Mouse (Mus musculus) CH12.LX (cell line): ENCODE results near the gene Mdfic. TPM values are rescaled to one million over a fixed set of nuclear protein-coding genes. Genes with fewer than 3 reads are reported as not detected.

ENCODE experiments used
- DNase-seq: peaks from one replicate; pipeline ENCODE4 v3.0.0-alpha.2; 2013; ENCODE audit errors: extremely low read depth
- H3K27ac ChIP-seq: 2 replicates; pipeline ENCODE4 v1.5.1; 2012; ENCODE audit warnings: low read depth, mild to moderate bottlenecking, control low read depth, moderate library complexity; ENCODE audit not compliant: insufficient read depth
- H3K27me3 ChIP-seq: replicated peaks from 2 replicates; pipeline ENCODE3; 2012; ENCODE audit warnings: inconsistent platforms
- H3K36me3 ChIP-seq, 2 experiments: replicated peaks in 1 of 2; 2 replicates each; pipeline versions ENCODE3 to v1.6.1; 2012; ENCODE audit warnings: inconsistent platforms in 1 of 2, low read length in 1 of 2, mild to moderate bottlenecking in 1 of 2, mixed read lengths in 1 of 2, moderate library complexity in 1 of 2; ENCODE audit not compliant: control insufficient read depth in 1 of 2, insufficient read depth in 1 of 2
- H3K4me1 ChIP-seq, 2 experiments: 2 replicates each; pipeline ENCODE4 v1.6.1; 2012; ENCODE audit warnings: inconsistent platforms in 1 of 2, moderate library complexity in 1 of 2; ENCODE audit not compliant: insufficient read depth in 2 of 2, control insufficient read depth in 1 of 2
- H3K4me2 ChIP-seq: 2 replicates; pipeline ENCODE4 v1.6.1; 2012; ENCODE audit warnings: low read depth, mild to moderate bottlenecking, control low read depth; ENCODE audit not compliant: poor library complexity, insufficient read depth, severe bottlenecking
- H3K4me3 ChIP-seq, 3 experiments: fragments of 150-350 bp in 1 of 3; sonication (generic) in 1 of 3; replicated peaks in 1 of 3; 2 replicates each; pipeline versions ENCODE3 to v1.5.1; 2011 to 2012; ENCODE audit warnings: low read depth in 2 of 3, low read length in 2 of 3, mild to moderate bottlenecking in 2 of 3, moderate library complexity in 2 of 3, control low read depth in 1 of 3, improper control_type of control experiment in 1 of 3, inconsistent platforms in 1 of 3, mixed read lengths in 1 of 3; ENCODE audit not compliant: poor library complexity in 1 of 3
- H3K79me2 ChIP-seq: replicated peaks from 2 replicates; pipeline ENCODE4 v1.6.1; 2012; ENCODE audit warnings: mild to moderate bottlenecking, moderate library complexity; ENCODE audit not compliant: control insufficient read depth, poor library complexity, insufficient read depth, severe bottlenecking; ENCODE audit errors: extremely low read depth
- H3K9ac ChIP-seq: 2 replicates; pipeline ENCODE4 v1.6.1; 2012; ENCODE audit warnings: low read depth, mild to moderate bottlenecking, control low read depth, moderate library complexity; ENCODE audit not compliant: insufficient read depth
- H3K9me3 ChIP-seq: replicated peaks from 2 replicates; pipeline ENCODE3; 2012; ENCODE audit warnings: low read length, inconsistent platforms, mixed read lengths
- BHLHE40 ChIP-seq: IDR thresholded peaks from 2 replicates; pipeline ENCODE4 v1.6.1; 2011; ENCODE audit warnings: mild to moderate bottlenecking, low read depth, low read length, improper control_type of control experiment
- CHD1 ChIP-seq: IDR thresholded peaks from 2 replicates; pipeline ENCODE4 v1.6.1; 2012; ENCODE audit warnings: low read depth, low read length, improper control_type of control experiment, inconsistent platforms
- CHD2 ChIP-seq: IDR thresholded peaks from 2 replicates; pipeline ENCODE4 v1.6.1; 2011; ENCODE audit warnings: low read length, improper control_type of control experiment
- CTCF ChIP-seq, 2 experiments: IDR thresholded peaks in 1 of 2; conservative IDR thresholded peaks in 1 of 2; 2 replicates each; pipeline ENCODE4 v1.5.1; 2011 to 2012; ENCODE audit warnings: low read depth in 2 of 2, low read length in 2 of 2, improper control_type of control experiment in 1 of 2, inconsistent platforms in 1 of 2, mild to moderate bottlenecking in 1 of 2, moderate library complexity in 1 of 2
- ELF1 ChIP-seq: IDR thresholded peaks from 2 replicates; pipeline ENCODE4 v1.6.1; 2014; ENCODE audit warnings: low read depth, mild to moderate bottlenecking, inconsistent platforms, low read length, improper control_type of control experiment
- EP300 ChIP-seq: IDR thresholded peaks from 2 replicates; pipeline ENCODE4 v1.6.1; 2011; ENCODE audit warnings: low read length, improper control_type of control experiment
- ETS1 ChIP-seq: conservative IDR thresholded peaks from 2 replicates; pipeline ENCODE4 v1.6.1; 2012; ENCODE audit warnings: low read depth, mild to moderate bottlenecking, inconsistent platforms, low read length, improper control_type of control experiment, moderate library complexity
- GABPA ChIP-seq: IDR thresholded peaks from 2 replicates; pipeline ENCODE4 v1.6.1; 2012; ENCODE audit warnings: low read depth, low read length, improper control_type of control experiment, inconsistent platforms; ENCODE audit not compliant: insufficient replicate concordance
- JUN ChIP-seq: IDR thresholded peaks from 2 replicates; pipeline ENCODE4 v1.6.1; 2011; ENCODE audit warnings: low read depth, mild to moderate bottlenecking, low read length, improper control_type of control experiment, moderate library complexity; ENCODE audit not compliant: insufficient read depth
- JUND ChIP-seq: conservative IDR thresholded peaks from 2 replicates; pipeline ENCODE4 v1.6.1; 2011; ENCODE audit warnings: low read depth, low read length, improper control_type of control experiment
- KAT2A ChIP-seq: IDR thresholded peaks from 2 replicates; pipeline ENCODE4 v1.6.1; 2012; ENCODE audit warnings: low read length, improper control_type of control experiment, inconsistent platforms; ENCODE audit not compliant: insufficient replicate concordance
- MAFK ChIP-seq: IDR thresholded peaks from 2 replicates; pipeline ENCODE4 v1.6.1; 2011; ENCODE audit warnings: low read length, improper control_type of control experiment; ENCODE audit not compliant: insufficient replicate concordance
- MAZ ChIP-seq: IDR thresholded peaks from 2 replicates; pipeline ENCODE4 v1.6.1; 2012; ENCODE audit warnings: low read depth, mild to moderate bottlenecking, inconsistent platforms, low read length, improper control_type of control experiment, moderate library complexity
- MEF2A ChIP-seq: IDR thresholded peaks from 2 replicates; pipeline ENCODE4 v1.6.1; 2014; ENCODE audit warnings: low read depth, mild to moderate bottlenecking, inconsistent platforms, low read length, improper control_type of control experiment, borderline replicate concordance
- MXI1 ChIP-seq: IDR thresholded peaks from 2 replicates; pipeline ENCODE4 v1.6.1; 2011; ENCODE audit warnings: mild to moderate bottlenecking, low read depth, low read length, improper control_type of control experiment
- NRF1 ChIP-seq: IDR thresholded peaks from 2 replicates; pipeline ENCODE4 v1.6.1; 2014; ENCODE audit warnings: low read depth, mild to moderate bottlenecking, inconsistent platforms, low read length, improper control_type of control experiment, moderate library complexity
- PAX5 ChIP-seq: IDR thresholded peaks from 2 replicates; pipeline ENCODE4 v1.6.1; 2012; ENCODE audit warnings: low read length, inconsistent platforms, mixed read lengths
- POLR2A ChIP-seq: IDR thresholded peaks from 2 replicates; pipeline ENCODE4 v1.6.1; 2011; ENCODE audit warnings: low read depth, mild to moderate bottlenecking, improper control_type of control experiment, low read length
- POLR2AphosphoS2 ChIP-seq: IDR thresholded peaks from 2 replicates; pipeline ENCODE4 v1.6.1; 2011; ENCODE audit warnings: low read depth, low read length, improper control_type of control experiment
- RAD21 ChIP-seq: IDR thresholded peaks from 2 replicates; pipeline ENCODE4 v1.6.1; 2011; ENCODE audit warnings: low read depth, mild to moderate bottlenecking, low read length, improper control_type of control experiment, moderate library complexity
- RCOR1 ChIP-seq: conservative IDR thresholded peaks from 2 replicates; pipeline ENCODE4 v1.6.1; 2012; ENCODE audit warnings: low read depth, mild to moderate bottlenecking, inconsistent platforms, low read length, improper control_type of control experiment
- SIN3A ChIP-seq: IDR thresholded peaks from 2 replicates; pipeline ENCODE4 v1.6.1; 2012; ENCODE audit warnings: low read length, improper control_type of control experiment, inconsistent platforms
- SMC3 ChIP-seq: IDR thresholded peaks from 2 replicates; pipeline ENCODE4 v1.6.1; 2011; ENCODE audit warnings: low read depth, low read length, improper control_type of control experiment
- TBP ChIP-seq: conservative IDR thresholded peaks from 2 replicates; pipeline ENCODE4 v1.6.1; 2011; ENCODE audit warnings: low read depth, low read length, improper control_type of control experiment
- TCF12 ChIP-seq: IDR thresholded peaks from 2 replicates; pipeline ENCODE4 v1.6.1; 2014; ENCODE audit warnings: low read depth, mild to moderate bottlenecking, inconsistent platforms, low read length, improper control_type of control experiment
- USF1 ChIP-seq: IDR thresholded peaks from 2 replicates; pipeline ENCODE4 v1.6.1; 2014; ENCODE audit warnings: low read depth, mild to moderate bottlenecking, inconsistent platforms, low read length, improper control_type of control experiment
- USF2 ChIP-seq: conservative IDR thresholded peaks from 2 replicates; pipeline ENCODE4 v1.6.1; 2011; ENCODE audit warnings: low read depth, low read length, improper control_type of control experiment
- ZC3H11A ChIP-seq: IDR thresholded peaks from 2 replicates; pipeline ENCODE4 v1.6.1; 2012; ENCODE audit warnings: low read depth, mild to moderate bottlenecking, inconsistent platforms, low read length, improper control_type of control experiment
- ZKSCAN1 ChIP-seq: IDR thresholded peaks from 2 replicates; pipeline ENCODE4 v1.6.1; 2012; ENCODE audit warnings: low read depth, inconsistent platforms, low read length, improper control_type of control experiment, borderline replicate concordance
- ZMIZ1 ChIP-seq: IDR thresholded peaks from 2 replicates; pipeline ENCODE4 v1.6.1; 2012; ENCODE audit warnings: low read depth, mild to moderate bottlenecking, inconsistent platforms, low read length, improper control_type of control experiment
- ZNF384 ChIP-seq: IDR thresholded peaks from 2 replicates; pipeline ENCODE4 v1.6.1; 2012; ENCODE audit warnings: low read depth, low read length, improper control_type of control experiment, inconsistent platforms
- dilution Hi-C: fragments of 300-500 bp; cut with MboI; formaldehyde crosslinking; loops from 2 replicates; pipeline ENCODE4 v1.14.3; 2020; ENCODE audit warnings: low sequenced_read_pairs; ENCODE audit not compliant: extremely low pct_unique_long_range_greater_than_20kb, extremely low pct_ligation_motif_present
- in situ Hi-C: fragments of 300-500 bp; cut with MboI; formaldehyde crosslinking; loops from 3 replicates; pipeline ENCODE4 v1.14.3; 2019; ENCODE audit warnings: low sequenced_read_pairs, low pct_ligation_motif_present, low pct_unique_long_range_greater_than_20kb, mixed read lengths
- polyA plus RNA-seq: library from polyadenylated mRNA; unstranded; fragments of >175 nt; gene quantifications from 2 replicates; pipeline ENCODE4 v1.2.1, GENCODE M21; 2012; ENCODE audit warnings: low read depth; ENCODE audit not compliant: insufficient read length
- total RNA-seq, 2 experiments: library from RNA; depleted of rRNA; stranded (reverse); fragments of 300-350 nt in 1 of 2; fragments of >200 nt in 1 of 2; gene quantifications; 2 replicates each; pipeline ENCODE4 v1.2.3; 2012 to 2014

Gene Mdfic
- total and polyA plus RNA-seq, 3 experiments, result 8.3 to 14.7 (median 14.1) TPM

DNA sequence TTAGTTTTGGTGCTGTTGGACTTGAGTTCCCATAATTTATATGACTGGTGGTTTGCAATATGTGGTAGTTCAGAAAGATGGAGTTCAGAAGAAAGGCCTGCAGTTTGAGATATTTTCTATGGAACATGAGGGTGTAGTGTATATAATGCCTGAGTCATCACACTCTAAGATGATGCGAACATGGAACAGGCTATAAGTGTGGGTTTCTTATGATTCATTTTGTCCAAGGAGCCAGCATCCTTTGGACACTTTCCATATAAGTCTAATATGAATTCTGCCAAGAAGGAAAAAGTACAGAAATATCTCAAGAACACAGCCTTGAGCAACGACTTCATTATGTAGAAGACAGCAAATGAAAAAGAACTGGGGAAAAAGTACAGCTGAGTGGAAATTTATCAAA, 60.2 kb downstream of the Mdfic start:
- DNase-seq, result no peak
- in situ Hi-C loops, result no loop called here
- Histone ChIP-seq H3K27ac (no peak overlapping the region), H3K79me2 (no peaks in the 10 kb centered on the region), H3K4me1 (no peaks in the 10 kb centered on the region), H3K4me3 (no peak overlapping the region), H3K27me3 (no peaks in the 10 kb centered on the region), H3K9ac (no peak overlapping the region), H3K4me2 (no peak overlapping the region), H3K36me3 (peaks cover 10 to 28% of the 10 kb centered on the region in 2 experiments), H3K9me3 (no peaks in the 10 kb centered on the region)
- no peak for TF ChIP-seq TCF12
- dilution Hi-C loops, result no loop called here

GRCm38 (mm10) chr6:15789523-15790500, 69.4 kb downstream of the Mdfic start:
- dilution Hi-C loops, result no loop called here
- Histone ChIP-seq H3K27ac (no peak overlapping the region), H3K9ac (no peak overlapping the region), H3K79me2 (peaks cover 5% of the 10 kb centered on the region; the same call in 1 of the 2 replicates), H3K9me3 (no peaks in the 10 kb centered on the region), H3K4me3 (peak overlapping the region in 1 of 3 experiments; percentile 26), H3K4me1 (peaks cover 14 to 51% of the 10 kb centered on the region in 2 experiments), H3K4me2 (no peak overlapping the region), H3K27me3 (no peaks in the 10 kb centered on the region), H3K36me3 (peaks cover 14 to 35% of the 10 kb centered on the region in 2 experiments)
- in situ Hi-C loops, result no loop called here
- DNase-seq, result peak; percentile 87
- TF ChIP-seq RCOR1, result no peak
- no peak for TF ChIP-seq ZC3H11A
- no peak for TF ChIP-seq MAFK
- TF ChIP-seq GABPA, result no peak
- peak; percentile 37; the same call in 1 of the 2 replicates for TF ChIP-seq SIN3A
- TF ChIP-seq ELF1, result no peak
- TF ChIP-seq KAT2A, result no peak
- peak; percentile 84 for TF ChIP-seq SMC3
- peak; percentile 87 for TF ChIP-seq RAD21
- TF ChIP-seq TBP, result no peak
- no peak for TF ChIP-seq NRF1
- TF ChIP-seq CTCF (conservative IDR thresholded peaks at IDR 0.05 in 1 of 2, IDR thresholded peaks at IDR 0.05 in 1 of 2; ENCODE audit: low read depth in 2 of 2, low read length in 2 of 2), result peak; percentile 30 to 85
- no peak for TF ChIP-seq ZNF384
- TF ChIP-seq POLR2AphosphoS2, result no peak
- TF ChIP-seq POLR2A, result no peak
- TF ChIP-seq MAZ, result no peak
- no peak for TF ChIP-seq JUND
- TF ChIP-seq USF2, result no peak
- no peak for TF ChIP-seq MXI1
- no peak for TF ChIP-seq USF1
- TF ChIP-seq PAX5, result no peak
- no peak for TF ChIP-seq MEF2A
- TF ChIP-seq EP300, result 0 out of 2 replicates have a peak, but pooled peaks have one; percentile 10
- no peak for TF ChIP-seq JUN
- TF ChIP-seq CHD2, result no peak
- no peak for TF ChIP-seq ZMIZ1
- no peak for TF ChIP-seq BHLHE40
- TF ChIP-seq ETS1, result no peak
- no peak for TF ChIP-seq ZKSCAN1
- no peak for TF ChIP-seq TCF12
- TF ChIP-seq CHD1, result no peak; the same call in 1 of the 2 replicates
